Mouse (Mus musculus): ENCODE measurements around the gene Gm5795.
"Not testable (repeated sequence)": the region's sequence is repeated elsewhere in the genome, so short reads cannot be mapped to it uniquely, and the experiment has no call there.

DNA sequence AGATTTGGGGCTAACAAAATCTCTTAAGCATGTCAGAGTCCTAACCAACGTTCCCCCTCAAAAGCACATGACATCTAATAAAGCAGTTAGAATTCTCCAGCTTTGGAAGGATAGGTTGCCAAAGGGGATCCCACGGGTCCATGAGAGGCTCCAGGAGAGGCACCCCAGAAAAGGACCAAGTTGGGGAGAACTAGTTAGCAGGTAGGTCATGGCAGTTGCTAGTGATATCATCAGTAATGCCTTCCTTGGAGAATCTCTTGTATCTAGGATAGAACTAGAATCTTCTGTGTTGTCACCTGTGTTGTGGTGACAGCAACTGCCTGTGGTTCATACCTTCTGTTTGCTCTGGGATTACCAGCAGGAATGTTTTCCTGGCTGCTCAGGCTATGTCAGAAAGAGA, at the start of gene Gm5795:
- TF ChIP-seq CTCF, EP300 (IDR thresholded peaks at IDR 0.05): not testable (repeated sequence)

All from lung, postnatal 0 days (tissue).